Mouse (Mus musculus): Measurements from ENCODE around the gene Hspg2. TPM values are rescaled to one million over a fixed set of nuclear protein-coding genes. Genes with fewer than 3 reads are reported as not detected.

The Hspg2 gene
- polyA plus RNA-seq, 1 experiment from 2014 or later, result 3.4 TPM

GRCm38 (mm10) chr4:137469081-137469844 is 694 bp downstream of the Hspg2 start:
- Histone ChIP-seq H3K27ac (ENCODE audit: low read length) (no peak overlapping the region), H3K27me3 (ENCODE audit: control insufficient read depth, insufficient read depth, low read depth, low read length) (no peaks in the 10 kb centered on the region), H3K9me3 (replicated peaks; ENCODE audit: control insufficient read depth, low read length, poor library complexity, severe bottlenecking) (no peaks in the 10 kb centered on the region), H3K4me3 (ENCODE audit: low read depth, low read length) (peak overlapping the region; percentile 53), H3K36me3 (ENCODE audit: control insufficient read depth, insufficient read depth, low read length) (no peaks in the 10 kb centered on the region), H3K9ac (ENCODE audit: low read depth, low read length) (peak overlapping the region; percentile 68), H3K4me1 (ENCODE audit: control insufficient read depth, insufficient read depth, low read length) (peaks cover 15% of the 10 kb centered on the region), H3K4me2 (ENCODE audit: low read length) (peak overlapping the region; percentile 100)
- ATAC-seq, result peak; percentile 21
- WGBS, result 6% methylated on average over 20 of the region's 20 CpGs

GRCm38 (mm10) chr4:137469845-137470692 is 1.5 kb downstream of the Hspg2 start:
- H3K27ac ChIP-seq (ENCODE audit: low read length), result no peak overlapping the region
- peak overlapping the region; percentile 100 for H3K4me2 ChIP-seq (ENCODE audit: low read length)
- no peaks in the 10 kb centered on the region for H3K36me3 ChIP-seq (ENCODE audit: control insufficient read depth, insufficient read depth, low read length)
- H3K9me3 ChIP-seq (replicated peaks; ENCODE audit: control insufficient read depth, low read length, poor library complexity, severe bottlenecking), result no peaks in the 10 kb centered on the region
- H3K4me3 ChIP-seq (ENCODE audit: low read depth, low read length), result no peak overlapping the region
- H3K4me1 ChIP-seq (ENCODE audit: control insufficient read depth, insufficient read depth, low read length), result peaks cover 15% of the 10 kb centered on the region
- ATAC-seq, result 0 out of 2 replicates have a peak, but pooled peaks have one; percentile 5
- no peak overlapping the region for H3K9ac ChIP-seq (ENCODE audit: low read depth, low read length)
- 44% methylated on average over 15 of the region's 15 CpGs for WGBS
- no peaks in the 10 kb centered on the region for H3K27me3 ChIP-seq (ENCODE audit: control insufficient read depth, insufficient read depth, low read depth, low read length)

DNA sequence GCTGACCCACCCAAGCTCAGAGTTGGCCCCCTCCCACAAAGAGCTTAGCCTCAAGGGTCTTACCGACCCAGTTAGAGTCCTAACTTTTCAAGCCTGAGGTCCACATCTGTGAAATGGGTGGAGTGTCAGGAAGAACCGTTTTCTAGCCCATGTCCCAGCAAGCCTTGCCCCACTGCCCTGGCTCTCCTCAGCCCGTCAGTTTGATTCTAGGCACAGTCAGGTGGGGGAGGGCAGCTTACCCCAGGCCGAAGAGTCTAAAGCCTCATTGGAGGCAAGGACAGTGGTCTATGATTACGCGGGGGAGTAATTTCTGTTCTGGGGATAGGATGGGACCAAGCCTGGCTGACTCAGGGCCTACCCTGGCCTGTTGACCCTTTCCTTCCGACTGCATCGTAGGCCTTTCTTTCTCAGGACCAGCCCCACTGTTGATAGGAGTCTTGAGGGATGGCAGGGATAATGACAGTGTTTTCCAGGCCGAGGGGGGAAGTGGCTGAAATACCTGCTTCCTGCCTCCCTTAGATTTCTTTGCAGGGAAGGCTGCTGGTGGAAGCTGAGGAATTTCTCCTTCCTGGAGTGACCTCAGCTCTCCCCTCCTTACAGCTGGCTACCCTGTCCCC is 2.2 kb downstream of the Hspg2 start:
- Histone ChIP-seq H3K36me3 (ENCODE audit: control insufficient read depth, insufficient read depth, low read length) (no peaks in the 10 kb centered on the region), H3K9me3 (replicated peaks; ENCODE audit: control insufficient read depth, low read length, poor library complexity, severe bottlenecking) (no peaks in the 10 kb centered on the region), H3K27ac (ENCODE audit: low read length) (no peak overlapping the region), H3K4me2 (ENCODE audit: low read length) (no peak overlapping the region), H3K9ac (ENCODE audit: low read depth, low read length) (no peak overlapping the region), H3K4me1 (ENCODE audit: control insufficient read depth, insufficient read depth, low read length) (peaks cover 15% of the 10 kb centered on the region), H3K27me3 (ENCODE audit: control insufficient read depth, insufficient read depth, low read depth, low read length) (no peaks in the 10 kb centered on the region), H3K4me3 (ENCODE audit: low read depth, low read length) (no peak overlapping the region)
- ATAC-seq, result no peak
- 74% methylated on average over 9 of the region's 9 CpGs for WGBS

DNA sequence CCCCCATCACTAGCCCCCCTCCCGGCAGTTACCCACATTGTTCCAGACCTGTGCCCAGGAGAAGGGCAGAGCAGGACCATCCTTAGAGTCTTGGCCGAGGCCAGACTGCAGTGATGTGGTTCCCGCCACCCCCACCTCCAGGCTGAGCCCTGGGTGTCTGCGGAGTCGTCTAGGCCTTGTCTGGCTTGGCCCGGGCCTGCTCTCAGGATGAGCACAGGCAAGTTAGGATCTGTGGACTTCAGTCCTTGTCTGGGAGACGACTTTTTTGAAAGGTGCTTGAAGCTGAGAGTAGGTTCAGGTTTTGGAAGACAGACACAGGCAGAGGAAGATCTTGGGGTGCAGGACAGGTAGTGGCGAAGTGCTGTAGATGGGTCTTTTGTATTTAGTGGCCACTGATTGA is 2.8 kb downstream of the Hspg2 start:
- no peak for ATAC-seq
- no peak overlapping the region for H3K4me3 ChIP-seq (ENCODE audit: low read depth, low read length)
- no peak overlapping the region for H3K27ac ChIP-seq (ENCODE audit: low read length)
- H3K4me1 ChIP-seq (ENCODE audit: control insufficient read depth, insufficient read depth, low read length), result peaks cover 15% of the 10 kb centered on the region
- no peak overlapping the region for H3K9ac ChIP-seq (ENCODE audit: low read depth, low read length)
- no peak overlapping the region for H3K4me2 ChIP-seq (ENCODE audit: low read length)
- no peaks in the 10 kb centered on the region for H3K27me3 ChIP-seq (ENCODE audit: control insufficient read depth, insufficient read depth, low read depth, low read length)
- WGBS, result 70% methylated on average over 8 of the region's 8 CpGs
- H3K36me3 ChIP-seq (ENCODE audit: control insufficient read depth, insufficient read depth, low read length), result no peaks in the 10 kb centered on the region
- H3K9me3 ChIP-seq (replicated peaks; ENCODE audit: control insufficient read depth, low read length, poor library complexity, severe bottlenecking), result no peaks in the 10 kb centered on the region

DNA sequence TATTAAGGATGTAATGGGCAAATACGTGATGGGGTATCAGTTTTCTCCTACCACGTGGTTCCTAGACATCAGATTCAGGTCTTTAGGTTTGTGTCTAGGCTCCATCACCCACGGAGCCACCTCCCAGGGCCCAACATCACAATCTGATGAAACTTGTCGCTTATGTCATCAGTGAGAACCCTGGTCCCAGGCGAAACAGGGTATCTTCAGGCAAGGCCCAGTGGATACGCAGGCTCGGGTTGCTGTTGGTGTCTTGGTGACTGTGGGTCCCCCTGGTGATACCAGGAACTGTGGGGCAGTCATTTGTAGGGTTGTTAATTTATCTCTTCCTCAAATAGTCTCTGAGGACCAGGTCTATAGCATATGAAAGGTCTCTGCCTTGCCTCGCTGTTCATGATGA is 4.7 kb downstream of the Hspg2 start:
- no peak overlapping the region for H3K27ac ChIP-seq (ENCODE audit: low read length)
- no peaks in the 10 kb centered on the region for H3K9me3 ChIP-seq (replicated peaks; ENCODE audit: control insufficient read depth, low read length, poor library complexity, severe bottlenecking)
- no peak for ATAC-seq
- H3K4me1 ChIP-seq (ENCODE audit: control insufficient read depth, insufficient read depth, low read length), result peaks cover 16% of the 10 kb centered on the region
- H3K9ac ChIP-seq (ENCODE audit: low read depth, low read length), result no peak overlapping the region
- no peak overlapping the region for H3K4me3 ChIP-seq (ENCODE audit: low read depth, low read length)
- no peak overlapping the region for H3K4me2 ChIP-seq (ENCODE audit: low read length)
- 94% methylated on average over 8 of the region's 8 CpGs for WGBS
- no peaks in the 10 kb centered on the region for H3K36me3 ChIP-seq (ENCODE audit: control insufficient read depth, insufficient read depth, low read length)
- H3K27me3 ChIP-seq (ENCODE audit: control insufficient read depth, insufficient read depth, low read depth, low read length), result no peaks in the 10 kb centered on the region

DNA sequence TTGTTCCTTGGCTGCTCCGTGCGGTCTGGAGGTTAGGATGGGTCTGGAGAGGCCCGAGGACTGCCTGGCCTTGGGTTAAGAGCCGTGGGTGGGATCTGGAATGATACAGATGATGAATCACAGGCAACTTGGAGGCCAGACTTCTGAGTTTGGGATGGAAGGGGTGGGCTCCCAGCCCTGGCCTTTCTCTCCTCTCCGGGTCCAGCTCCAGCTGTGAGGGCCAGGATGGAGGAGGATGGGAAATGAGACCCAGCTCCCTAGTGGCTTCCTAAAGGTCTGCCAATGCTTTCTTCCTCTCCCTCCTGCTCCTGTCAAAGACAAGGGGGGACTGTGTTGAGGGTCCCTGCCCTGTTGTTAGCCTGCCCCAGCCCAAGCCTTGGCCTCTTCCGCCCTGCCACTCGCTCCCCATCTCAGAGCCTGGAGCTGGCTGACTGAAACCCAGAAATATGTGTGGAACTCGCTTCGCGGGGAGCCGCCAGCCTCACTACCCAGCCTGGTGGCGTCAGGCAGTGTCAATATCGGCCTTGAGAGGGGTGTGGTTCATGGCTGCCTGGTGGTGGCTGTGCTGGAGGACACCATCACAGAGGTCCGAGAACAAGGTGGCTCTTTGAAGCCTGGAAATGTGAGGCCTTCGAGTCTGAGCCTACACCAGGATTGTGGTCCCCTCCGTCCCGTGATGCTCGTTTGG is 5.3 kb downstream of the Hspg2 start:
- H3K9me3 ChIP-seq (replicated peaks; ENCODE audit: control insufficient read depth, low read length, poor library complexity, severe bottlenecking), result no peaks in the 10 kb centered on the region
- no peak overlapping the region for H3K9ac ChIP-seq (ENCODE audit: low read depth, low read length)
- H3K4me1 ChIP-seq (ENCODE audit: control insufficient read depth, insufficient read depth, low read length), result peaks cover 15% of the 10 kb centered on the region
- H3K27me3 ChIP-seq (ENCODE audit: control insufficient read depth, insufficient read depth, low read depth, low read length), result no peaks in the 10 kb centered on the region
- H3K27ac ChIP-seq (ENCODE audit: low read length), result no peak overlapping the region
- H3K4me3 ChIP-seq (ENCODE audit: low read depth, low read length), result no peak overlapping the region
- 78% methylated on average over 18 of the region's 18 CpGs for WGBS
- H3K36me3 ChIP-seq (ENCODE audit: control insufficient read depth, insufficient read depth, low read length), result no peaks in the 10 kb centered on the region
- H3K4me2 ChIP-seq (ENCODE audit: low read length), result no peak overlapping the region
- no peak for ATAC-seq

DNA sequence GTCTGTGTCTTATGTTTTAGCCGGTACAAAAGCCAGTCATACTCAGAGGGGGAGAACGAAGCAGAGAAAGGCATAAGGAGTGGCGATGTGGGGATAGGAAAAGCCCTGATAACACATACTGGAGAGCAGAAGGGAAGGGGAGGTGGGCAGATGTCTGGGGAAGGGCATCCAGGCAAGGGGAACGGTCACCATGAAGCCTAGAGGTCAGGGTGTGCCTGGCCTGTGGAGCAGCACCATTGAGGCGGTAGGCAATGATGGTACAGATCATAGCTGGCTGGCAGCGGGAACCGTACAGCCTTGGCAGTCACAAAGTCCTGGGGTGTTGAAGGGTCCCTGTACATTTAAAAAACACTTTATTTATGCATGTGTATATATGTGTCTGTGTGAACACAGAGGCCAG is 6.1 kb downstream of the Hspg2 start:
- Histone ChIP-seq H3K9me3 (replicated peaks; ENCODE audit: control insufficient read depth, low read length, poor library complexity, severe bottlenecking) (no peaks in the 10 kb centered on the region), H3K27ac (ENCODE audit: low read length) (no peak overlapping the region), H3K36me3 (ENCODE audit: control insufficient read depth, insufficient read depth, low read length) (no peaks in the 10 kb centered on the region), H3K27me3 (ENCODE audit: control insufficient read depth, insufficient read depth, low read depth, low read length) (no peaks in the 10 kb centered on the region), H3K4me2 (ENCODE audit: low read length) (no peak overlapping the region), H3K4me1 (ENCODE audit: control insufficient read depth, insufficient read depth, low read length) (peaks cover 7% of the 10 kb centered on the region), H3K4me3 (ENCODE audit: low read depth, low read length) (no peak overlapping the region), H3K9ac (ENCODE audit: low read depth, low read length) (no peak overlapping the region)
- no peak for ATAC-seq
- 95% methylated on average over 7 of the region's 7 CpGs for WGBS

GRCm38 (mm10) chr4:137475271-137476050 is 6.9 kb downstream of the Hspg2 start:
- Histone ChIP-seq H3K4me1 (ENCODE audit: control insufficient read depth, insufficient read depth, low read length) (peaks cover 6% of the 10 kb centered on the region; the same call in 1 of the 2 replicates), H3K4me3 (ENCODE audit: low read depth, low read length) (no peak overlapping the region), H3K4me2 (ENCODE audit: low read length) (no peak overlapping the region), H3K9me3 (replicated peaks; ENCODE audit: control insufficient read depth, low read length, poor library complexity, severe bottlenecking) (no peaks in the 10 kb centered on the region), H3K36me3 (ENCODE audit: control insufficient read depth, insufficient read depth, low read length) (no peaks in the 10 kb centered on the region), H3K9ac (ENCODE audit: low read depth, low read length) (no peak overlapping the region), H3K27me3 (ENCODE audit: control insufficient read depth, insufficient read depth, low read depth, low read length) (no peaks in the 10 kb centered on the region), H3K27ac (ENCODE audit: low read length) (no peak overlapping the region)
- 92% methylated on average over 13 of the region's 13 CpGs for WGBS
- no peak for ATAC-seq

All from midbrain, embryonic 16.5 days (tissue).